Mouse (Mus musculus) embryonic facial prominence, embryonic 15.5 days (tissue): ENCODE data around the gene Zfp933. TPM values are rescaled to one million over a fixed set of nuclear protein-coding genes. Genes with fewer than 3 reads are reported as not detected.
A peak's percentile ranks its signal among the peaks of the same experiment; 100 is the strongest.
"Not testable (repeated sequence)": the region's sequence is repeated elsewhere in the genome, so short reads cannot be mapped to it uniquely, and the experiment has no call there.

Source experiments
- ATAC-seq: fragments of 200-750 bp; cut with Nextera tagmentation; 2 replicates; pipeline ENCODE4 v1.8.0; 2017; ENCODE audit warnings: low read depth, moderate TSS enrichment; ENCODE audit not compliant: insufficient number of reproducible peaks, low FRiP score, low TSS enrichment
- H3K27ac ChIP-seq: fragments of 300-500 bp; sonication (generic); replicated peaks from 2 replicates; pipeline ENCODE4 v1.5.1; 2015; ENCODE audit warnings: mild to moderate bottlenecking, inconsistent platforms
- H3K27me3 ChIP-seq: fragments of 300-500 bp; sonication (generic); 2 replicates; pipeline ENCODE4 v1.6.1; 2015; ENCODE audit warnings: inconsistent platforms
- H3K36me3 ChIP-seq: fragments of 300-500 bp; sonication (generic); 2 replicates; pipeline ENCODE4 v1.6.1; 2015; ENCODE audit warnings: mild to moderate bottlenecking, inconsistent platforms
- H3K4me1 ChIP-seq: fragments of 300-500 bp; sonication (generic); 2 replicates; pipeline ENCODE4 v1.6.1; 2015; ENCODE audit warnings: inconsistent platforms
- H3K4me2 ChIP-seq: fragments of 300-500 bp; sonication (generic); replicated peaks from 2 replicates; pipeline ENCODE4 v1.6.1; 2015; ENCODE audit warnings: mild to moderate bottlenecking, inconsistent platforms
- H3K4me3 ChIP-seq: fragments of 300-500 bp; sonication (generic); replicated peaks from 2 replicates; pipeline ENCODE4 v1.5.1; 2015; ENCODE audit warnings: mild to moderate bottlenecking, inconsistent platforms
- H3K9ac ChIP-seq: fragments of 300-500 bp; sonication (generic); 2 replicates; pipeline ENCODE4 v1.6.1; 2015; ENCODE audit warnings: inconsistent platforms
- H3K9me3 ChIP-seq: fragments of 300-500 bp; sonication (generic); replicated peaks from 2 replicates; pipeline ENCODE4 v1.6.1; 2016; ENCODE audit warnings: inconsistent platforms
- WGBS: fragments of 180-500 bp; shearing (Covaris S2); methylation state at CpG from one replicate; pipeline ENCODE4 v1.1.7; 2015; 5-methylcytosine and 5-hydroxymethylcytosine counted together
- polyA plus RNA-seq: library from polyadenylated mRNA; unstranded; fragments of >200 nt; fragmentation: Nextera tagmentation; extraction: Ambion mirVana; gene quantifications from 2 replicates; pipeline ENCODE4 v1.2.1, GENCODE M21; 2015

Zfp933 gene
- polyA plus RNA-seq, 1 experiment from 2014 or later: 4.6 TPM

DNA sequence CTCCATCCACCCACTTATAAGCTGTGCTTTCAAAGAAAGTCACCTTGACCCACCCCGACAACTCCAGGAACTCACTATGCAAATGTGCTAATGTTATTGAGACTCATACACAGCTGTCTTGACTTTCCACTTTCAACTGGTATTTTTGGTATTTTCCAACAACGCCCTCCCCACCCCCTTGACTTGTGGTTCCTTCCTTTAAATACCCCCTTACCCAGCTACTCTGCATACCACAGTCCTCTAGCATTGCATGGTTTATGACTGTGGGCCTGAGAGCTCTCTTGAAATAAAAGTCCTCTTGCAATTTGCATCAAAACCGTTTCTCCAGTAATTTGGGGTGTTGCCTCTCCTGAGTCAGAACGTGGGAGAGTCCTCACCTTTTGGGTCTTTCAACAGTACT lies 39.7 kb downstream of the Zfp933 start:
- peak; percentile 43; the same call in 1 of the 2 replicates for ATAC-seq
- H3K9ac ChIP-seq, H3K9me3 ChIP-seq, H3K27ac ChIP-seq, H3K27me3 ChIP-seq, H3K36me3 ChIP-seq, H3K4me1 ChIP-seq: not testable (repeated sequence)
- 71% methylated on average over 4 of the region's 4 CpGs for WGBS
- Histone ChIP-seq H3K4me2 (peak overlapping the region; percentile 67; the same call in 1 of the 2 replicates), H3K4me3 (0 out of 2 replicates have a peak overlapping the region, but pooled peaks have one; percentile 49)

DNA sequence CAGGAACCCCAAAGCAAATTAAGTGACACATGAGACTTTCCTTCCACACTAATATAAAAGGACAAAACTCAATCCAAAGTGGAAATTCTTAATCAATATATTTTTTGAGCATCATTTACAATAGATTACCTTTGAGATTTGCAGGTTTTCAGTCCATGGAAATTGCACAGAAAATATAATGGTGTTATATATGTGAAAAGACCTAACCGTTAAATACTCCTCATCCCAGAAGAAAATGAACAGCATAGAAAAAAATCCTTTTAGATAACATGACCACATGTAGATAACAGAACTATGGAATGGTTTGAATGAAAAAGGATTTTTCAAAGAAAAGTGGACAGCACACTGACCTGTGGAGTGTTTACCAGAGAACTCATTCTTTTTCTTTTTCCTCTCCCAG lies 52.9 kb downstream of the Zfp933 start:
- H3K9ac ChIP-seq: not testable (repeated sequence)

DNA sequence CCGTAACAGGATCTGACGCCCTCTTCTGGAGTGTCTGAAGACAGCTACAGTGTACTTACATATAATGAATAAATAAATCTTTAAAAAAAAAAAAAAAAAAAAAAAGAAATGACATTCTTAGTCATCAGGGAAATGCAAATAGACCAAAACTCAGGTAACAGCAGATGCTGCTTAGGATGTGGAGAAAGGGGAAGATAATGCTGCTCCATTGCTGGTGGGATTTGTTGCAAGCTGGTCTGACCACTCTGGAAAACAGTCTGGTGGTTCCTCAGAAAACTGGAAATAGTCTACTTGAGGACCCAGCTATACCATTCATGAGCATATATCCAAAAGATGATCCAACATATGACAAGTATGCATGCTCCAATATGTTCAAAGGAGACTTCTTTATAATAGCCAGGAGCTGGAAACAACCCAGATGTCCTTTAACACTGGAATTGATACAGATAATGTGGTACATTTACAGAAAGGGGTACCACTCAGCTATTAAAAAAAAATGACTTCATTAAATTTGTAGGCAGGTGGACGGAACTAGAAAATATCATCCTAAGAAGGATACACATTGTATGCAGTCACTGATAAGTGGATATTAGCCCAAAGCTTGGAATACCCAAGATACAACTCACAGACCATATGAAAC lies 54.0 kb downstream of the Zfp933 start:
- 91% methylated on average over 2 of the region's 3 CpGs for WGBS
- ATAC-seq, H3K4me3 ChIP-seq: not testable (repeated sequence)

More for the DNA sequence above, 52.9 kb downstream of the Zfp933 start:
- not testable (repeated sequence) for H3K4me2 ChIP-seq, H3K27me3 ChIP-seq, H3K4me3 ChIP-seq, H3K27ac ChIP-seq, ATAC-seq, H3K4me1 ChIP-seq
- Histone ChIP-seq H3K9me3 (peaks cover 21% of the 10 kb centered on the region), H3K36me3 (peaks cover 10% of the 10 kb centered on the region)
- 91% methylated on average over 1 of the region's 1 CpGs for WGBS

DNA sequence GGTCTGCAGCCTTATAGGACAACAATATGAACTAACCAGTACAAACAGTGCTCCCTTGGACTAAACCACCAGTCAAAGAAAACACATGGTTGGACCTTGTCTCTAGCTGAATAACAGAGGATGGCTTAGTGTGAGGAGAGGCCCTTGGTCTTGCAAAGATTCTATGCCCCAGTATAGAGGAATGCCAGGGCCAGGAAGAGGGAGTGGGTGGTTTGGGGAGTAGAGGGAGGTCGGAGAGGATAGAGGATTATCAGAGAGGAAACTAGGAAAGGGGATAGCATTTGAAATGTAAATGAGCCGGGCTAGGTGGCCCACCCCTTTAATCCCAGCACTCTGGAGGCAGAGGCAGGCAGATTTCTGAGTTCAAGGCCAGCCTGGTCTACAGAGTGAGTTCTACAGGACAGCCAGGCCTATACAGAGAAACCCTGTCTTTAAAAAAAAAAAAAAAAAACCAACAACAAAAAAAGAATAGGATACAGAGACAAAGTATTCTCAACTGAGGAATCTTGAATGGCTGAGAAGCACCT lies 54.7 kb downstream of the Zfp933 start:
- not testable (repeated sequence) for H3K4me3 ChIP-seq, H3K9ac ChIP-seq, H3K27me3 ChIP-seq, H3K27ac ChIP-seq, H3K4me2 ChIP-seq, H3K4me1 ChIP-seq
- H3K36me3 ChIP-seq: peaks cover 10% of the 10 kb centered on the region
- 57% methylated on average over 2 of the region's 2 CpGs for WGBS
- H3K9me3 ChIP-seq: peaks cover 21% of the 10 kb centered on the region
- peak; percentile 34; the same call in 1 of the 2 replicates for ATAC-seq

More for the DNA sequence above, 54.0 kb downstream of the Zfp933 start:
- H3K9ac ChIP-seq, H3K27me3 ChIP-seq, H3K4me1 ChIP-seq, H3K4me2 ChIP-seq, H3K27ac ChIP-seq: not testable (repeated sequence)
- H3K9me3 ChIP-seq: peaks cover 21% of the 10 kb centered on the region
- H3K36me3 ChIP-seq: peaks cover 10% of the 10 kb centered on the region

DNA sequence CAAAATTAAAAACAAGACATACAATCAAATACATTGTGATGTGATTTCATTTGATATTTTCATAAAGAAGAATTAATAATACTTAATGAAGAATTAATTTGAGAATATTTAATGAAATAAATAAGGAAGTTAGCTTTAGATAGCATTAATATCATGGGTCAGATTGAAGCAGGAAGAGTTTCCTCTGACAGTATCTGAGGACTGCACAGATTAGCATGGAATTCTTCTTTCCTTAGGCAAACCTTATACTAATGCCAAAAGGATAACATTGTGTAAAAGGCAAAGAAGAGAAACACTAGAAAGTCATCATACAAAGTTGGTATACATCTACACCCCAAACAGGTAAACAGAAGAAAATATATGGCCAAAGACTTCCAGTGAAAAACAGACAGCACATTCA lies 56.4 kb downstream of the Zfp933 start:
- H3K27ac ChIP-seq, H3K9ac ChIP-seq, H3K4me2 ChIP-seq, H3K4me3 ChIP-seq, H3K27me3 ChIP-seq, H3K4me1 ChIP-seq, ATAC-seq: not testable (repeated sequence)
- Histone ChIP-seq H3K36me3 (peaks cover 10% of the 10 kb centered on the region), H3K9me3 (peaks cover 21% of the 10 kb centered on the region)

Other genes with a start within 250 kb of the Zfp933 start
- 2.5 and 3.0 TPM in 2 replicates for gene Zfp979, start 205.9 kb downstream of the Zfp933 start, polyA plus RNA-seq
- not detected in 2 replicates for gene Zfp534, start 145.8 kb downstream of the Zfp933 start, polyA plus RNA-seq
- 5.8 and 5.9 TPM in 2 replicates for gene Zfp984, start 38.6 kb downstream of the Zfp933 start, polyA plus RNA-seq
- gene Miip, start 20.4 kb upstream of the Zfp933 start, polyA plus RNA-seq: 40.3 and 43.2 TPM in 2 replicates
- gene Fv1, start 20.6 kb upstream of the Zfp933 start, polyA plus RNA-seq: 9.1 and 10.9 TPM in 2 replicates
- 38.6 and 39.4 TPM in 2 replicates for gene Mfn2, start 56.3 kb upstream of the Zfp933 start, polyA plus RNA-seq
- gene Plod1, start 88.4 kb upstream of the Zfp933 start, polyA plus RNA-seq: 92.0 and 93.3 TPM in 2 replicates
- 20.6 and 22.0 TPM in 2 replicates for gene 2510039O18Rik, start 92.5 kb upstream of the Zfp933 start, polyA plus RNA-seq
- 0.37 and 0.44 TPM in 2 replicates for gene Nppb, start 137.4 kb upstream of the Zfp933 start, polyA plus RNA-seq
- 0.42 and 0.43 TPM in 2 replicates for gene Nppa, start 152.4 kb upstream of the Zfp933 start, polyA plus RNA-seq
- 6.3 and 7.6 TPM in 2 replicates for gene Clcn6, start 190.5 kb upstream of the Zfp933 start, polyA plus RNA-seq
- gene Mthfr, start 190.7 kb upstream of the Zfp933 start, polyA plus RNA-seq: 21.3 and 24.9 TPM in 2 replicates
- gene Agtrap, start 239.7 kb upstream of the Zfp933 start, polyA plus RNA-seq: 14.2 and 15.6 TPM in 2 replicates